Mouse (Mus musculus): ENCODE measurements around the gene Acot8. TPM values are rescaled to one million over a fixed set of nuclear protein-coding genes. Genes with fewer than 3 reads are reported as not detected.

Acot8 gene
- total and polyA plus RNA-seq, 3 experiments, result 30.9 to 40.3 TPM; not detected in 1

DNA sequence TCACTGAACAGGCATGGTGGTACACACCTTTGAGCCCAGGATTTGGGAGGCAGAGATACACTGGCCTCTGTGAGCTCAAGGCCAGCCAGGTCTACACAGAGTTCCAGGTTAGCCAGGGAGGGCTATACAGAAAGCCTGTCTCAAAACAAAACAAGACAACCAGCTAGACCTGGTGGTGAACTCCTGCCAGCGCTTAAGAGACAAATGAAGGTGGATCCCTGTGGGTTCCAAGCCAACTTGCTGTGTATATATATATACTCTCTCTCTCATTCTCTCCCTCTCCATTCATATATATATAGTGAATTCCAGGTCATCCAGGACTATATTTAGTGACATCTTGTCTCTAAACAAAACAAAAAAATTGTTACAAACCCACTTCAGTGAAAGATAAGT lies 765 bp downstream of the Acot8 start:
- H3K79me2 ChIP-seq (ENCODE audit: control insufficient read depth, insufficient read depth, low read length, poor library complexity), result peaks cover 30% of the 10 kb centered on the region
- no peaks in the 10 kb centered on the region for H3K27me3 ChIP-seq (ENCODE audit: control insufficient read depth in 1 of 2, insufficient read depth in 2 of 2, low read length in 2 of 2)
- H3K9ac ChIP-seq (ENCODE audit: control insufficient read depth, low read depth, low read length, poor library complexity, severe bottlenecking), result peak overlapping the region; percentile 86
- no peaks in the 10 kb centered on the region for H3K9me3 ChIP-seq (replicated peaks; ENCODE audit: insufficient read depth, low read length)
- H3K27ac ChIP-seq (ENCODE audit: control insufficient read depth, low read depth, low read length), result peak overlapping the region; percentile 79
- peak; percentile 55 for DNase-seq (ENCODE audit: low read depth, low spot score)
- H3K36me3 ChIP-seq (ENCODE audit: control insufficient read depth in 1 of 2, insufficient read depth in 2 of 2, low read length in 2 of 2), result peaks cover 0 to 18% of the 10 kb centered on the region in 2 experiments; a peak in 3 of 4 replicates
- peaks cover 7 to 17% of the 10 kb centered on the region in 2 experiments; a peak in 3 of 4 replicates for H3K4me1 ChIP-seq (ENCODE audit: control insufficient read depth in 1 of 2, insufficient read depth in 2 of 2, low read length in 2 of 2)
- H3K4me3 ChIP-seq (ENCODE audit: control insufficient read depth in 1 of 2, insufficient read depth in 1 of 2, low read depth in 2 of 2, low read length in 2 of 2), result peak overlapping the region; percentile 71 to 78
- TF ChIP-seq BHLHE40 (IDR thresholded peaks at IDR 0.05; ENCODE audit: borderline replicate concordance, low read depth, low read length) (no peak), ZMIZ1 (IDR thresholded peaks at IDR 0.05; ENCODE audit: low read depth, low read length) (no peak), RAD21 (IDR thresholded peaks at IDR 0.05; ENCODE audit: low read depth, low read length) (no peak), RCOR1 (IDR thresholded peaks at IDR 0.05; ENCODE audit: low read depth, low read length) (no peak), POLR2A (IDR thresholded peaks at IDR 0.05; ENCODE audit: control insufficient read depth in 1 of 2, insufficient read depth in 1 of 2, low read depth in 1 of 2, low read length in 2 of 2, poor library complexity in 1 of 2) (no peak)

DNA sequence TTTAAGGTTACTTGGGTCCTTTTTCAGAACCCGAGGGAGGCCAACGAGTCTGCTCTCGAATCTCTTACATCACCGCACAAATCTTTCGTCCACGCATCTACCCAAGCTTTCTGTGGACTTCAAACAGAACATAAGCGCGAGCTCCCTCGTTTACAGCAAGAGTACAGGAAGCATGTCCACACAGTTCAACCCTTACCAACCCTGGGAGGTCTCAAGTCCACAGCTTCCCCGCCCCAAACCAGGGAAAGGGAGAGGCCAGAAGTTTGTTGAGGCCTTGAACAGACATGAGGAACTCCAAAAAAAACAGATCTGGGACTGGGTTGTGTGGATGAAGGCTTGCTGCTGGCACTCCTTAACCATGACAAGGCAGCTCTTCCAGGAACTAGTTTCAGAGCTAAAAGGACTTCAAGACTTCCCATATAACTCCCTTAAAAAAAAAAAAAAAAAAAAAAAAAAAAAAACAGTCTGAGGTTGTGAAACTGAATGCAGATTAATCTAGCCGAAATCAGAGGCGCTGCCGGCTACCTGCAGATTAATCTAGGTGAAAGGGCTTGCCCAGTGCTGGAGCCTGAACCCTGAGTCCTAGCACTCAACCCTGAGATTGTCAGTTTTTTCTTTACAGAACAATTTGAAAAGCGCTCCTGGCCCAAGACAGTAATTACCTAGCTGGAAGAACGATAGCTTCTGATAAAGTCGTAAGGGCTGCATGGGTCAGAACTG lies 1.3 kb downstream of the Acot8 start:
- no peak overlapping the region; the same call in 1 of the 2 replicates for H3K27ac ChIP-seq (ENCODE audit: control insufficient read depth, low read depth, low read length)
- H3K9ac ChIP-seq (ENCODE audit: control insufficient read depth, low read depth, low read length, poor library complexity, severe bottlenecking), result peak overlapping the region; percentile 86
- H3K4me3 ChIP-seq (ENCODE audit: control insufficient read depth in 1 of 2, insufficient read depth in 1 of 2, low read depth in 2 of 2, low read length in 2 of 2), result peak overlapping the region; percentile 71 to 78
- no peaks in the 10 kb centered on the region for H3K27me3 ChIP-seq (ENCODE audit: control insufficient read depth in 1 of 2, insufficient read depth in 2 of 2, low read length in 2 of 2)
- H3K4me1 ChIP-seq (ENCODE audit: control insufficient read depth in 1 of 2, insufficient read depth in 2 of 2, low read length in 2 of 2), result peaks cover 7 to 17% of the 10 kb centered on the region in 2 experiments; a peak in 3 of 4 replicates
- no peak for DNase-seq (ENCODE audit: low read depth, low spot score)
- TF ChIP-seq ZNF384 (IDR thresholded peaks at IDR 0.05; ENCODE audit: low read depth, low read length) (peak; percentile 80), ETS1 (IDR thresholded peaks at IDR 0.05; ENCODE audit: low read depth, low read length) (no peak), SMC3 (IDR thresholded peaks at IDR 0.05; ENCODE audit: low read depth, low read length) (no peak)
- no peaks in the 10 kb centered on the region for H3K9me3 ChIP-seq (replicated peaks; ENCODE audit: insufficient read depth, low read length)
- H3K36me3 ChIP-seq (ENCODE audit: control insufficient read depth in 1 of 2, insufficient read depth in 2 of 2, low read length in 2 of 2), result peaks cover 0 to 18% of the 10 kb centered on the region in 2 experiments; a peak in 3 of 4 replicates
- H3K79me2 ChIP-seq (ENCODE audit: control insufficient read depth, insufficient read depth, low read length, poor library complexity), result peaks cover 30% of the 10 kb centered on the region

DNA sequence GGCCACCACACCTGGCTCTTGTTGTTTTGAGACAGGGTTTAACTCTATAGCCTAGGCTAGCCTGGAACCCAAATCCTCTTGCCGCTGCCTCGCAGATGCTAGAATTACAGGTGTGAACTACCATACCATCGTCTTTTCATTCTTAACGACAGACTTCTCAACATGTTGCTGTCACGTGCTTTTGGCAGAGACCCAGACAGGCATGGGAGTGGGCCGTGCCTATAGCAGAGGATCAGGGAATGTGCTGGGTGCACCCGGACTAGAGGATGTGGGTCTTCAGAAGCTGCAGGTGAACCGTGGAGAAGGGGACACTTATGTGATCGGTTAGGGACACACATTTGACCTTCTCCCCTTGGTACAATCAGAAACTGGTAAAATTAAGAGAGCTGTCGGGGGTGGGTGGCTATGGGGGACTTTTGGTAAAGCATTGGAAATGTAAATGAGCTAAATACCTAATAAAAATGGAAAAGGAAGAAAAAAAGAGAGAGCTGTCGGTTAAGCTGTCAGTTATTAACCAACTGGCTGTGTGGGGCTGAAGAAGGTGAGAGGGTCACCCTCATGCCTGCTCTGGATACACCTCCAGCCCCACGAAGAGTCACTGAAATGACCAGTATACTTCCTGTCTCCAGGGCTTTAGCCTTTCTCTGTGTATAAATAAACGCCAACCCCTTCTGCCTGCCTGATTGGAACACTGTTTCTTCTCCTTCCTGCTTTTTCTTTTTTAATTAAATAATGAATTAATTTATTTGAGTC lies 4.3 kb downstream of the Acot8 start:
- peaks cover 26% of the 10 kb centered on the region for H3K79me2 ChIP-seq (ENCODE audit: control insufficient read depth, insufficient read depth, low read length, poor library complexity)
- H3K27me3 ChIP-seq (ENCODE audit: control insufficient read depth in 1 of 2, insufficient read depth in 2 of 2, low read length in 2 of 2), result no peaks in the 10 kb centered on the region
- H3K36me3 ChIP-seq (ENCODE audit: control insufficient read depth in 1 of 2, insufficient read depth in 2 of 2, low read length in 2 of 2), result peaks cover 0 to 11% of the 10 kb centered on the region in 2 experiments; a peak in 3 of 4 replicates
- H3K4me3 ChIP-seq (ENCODE audit: control insufficient read depth in 1 of 2, insufficient read depth in 1 of 2, low read depth in 2 of 2, low read length in 2 of 2), result no peak overlapping the region
- TF ChIP-seq NELFE (IDR thresholded peaks at IDR 0.05; ENCODE audit: low read depth, low read length) (no peak), MYC (IDR thresholded peaks at IDR 0.05; ENCODE audit: low read depth, low read length) (no peak), MAZ (IDR thresholded peaks at IDR 0.05; ENCODE audit: low read depth, low read length) (no peak), HCFC1 (IDR thresholded peaks at IDR 0.05; ENCODE audit: low read depth, low read length) (no peak), ZMIZ1 (IDR thresholded peaks at IDR 0.05; ENCODE audit: low read depth, low read length) (no peak), MEF2A (IDR thresholded peaks at IDR 0.05; ENCODE audit: extremely low read depth, insufficient replicate concordance, low read depth, low read length, poor library complexity, severe bottlenecking) (no peak), BHLHE40 (IDR thresholded peaks at IDR 0.05; ENCODE audit: borderline replicate concordance, low read depth, low read length) (no peak), MXI1 (IDR thresholded peaks at IDR 0.05; ENCODE audit: low read depth, low read length) (no peak)
- DNase-seq (ENCODE audit: low read depth, low spot score), result no peak
- H3K9me3 ChIP-seq (replicated peaks; ENCODE audit: insufficient read depth, low read length), result no peaks in the 10 kb centered on the region
- H3K27ac ChIP-seq (ENCODE audit: control insufficient read depth, low read depth, low read length), result no peak overlapping the region
- no peak overlapping the region for H3K9ac ChIP-seq (ENCODE audit: control insufficient read depth, low read depth, low read length, poor library complexity, severe bottlenecking)
- peaks cover 7 to 10% of the 10 kb centered on the region in 2 experiments; a peak in 3 of 4 replicates for H3K4me1 ChIP-seq (ENCODE audit: control insufficient read depth in 1 of 2, insufficient read depth in 2 of 2, low read length in 2 of 2)

Data from MEL (cell line).